Mouse (Mus musculus): ENCODE results near the gene Coil.

GRCm38 (mm10) chr11:89035552-89035951 lies 65.5 kb downstream of the Coil start:
- no peak for TF ChIP-seq CTCF (IDR thresholded peaks at IDR 0.05)
- TF ChIP-seq POLR2A (IDR thresholded peaks at IDR 0.05; ENCODE audit: insufficient read depth, low read depth, low read length), result no peak
- TF ChIP-seq EP300 (IDR thresholded peaks at IDR 0.05; ENCODE audit: insufficient read depth, low read depth, low read length), result no peak

Data from heart, adult 2 months (tissue).